Mouse (Mus musculus) adrenal gland, postnatal 36 days (tissue): ENCODE measurements around the gene Stoml1. TPM values are rescaled to one million over a fixed set of nuclear protein-coding genes. Genes with fewer than 3 reads are reported as not detected.

Source experiments
- DNase-seq, 2 experiments: peaks; one replicate each; pipeline ENCODE4 v3.0.0; 2021; ENCODE audit warnings: mixed read lengths in 1 of 2
- total RNA-seq, 2 experiments: library from RNA; stranded (reverse); gene quantifications; 2 replicates each; pipeline ENCODE4 v1.2.3; 2021

Stoml1 gene
- total RNA-seq, 2 experiments from 2014 or later: 15.7 to 19.2 TPM

DNA sequence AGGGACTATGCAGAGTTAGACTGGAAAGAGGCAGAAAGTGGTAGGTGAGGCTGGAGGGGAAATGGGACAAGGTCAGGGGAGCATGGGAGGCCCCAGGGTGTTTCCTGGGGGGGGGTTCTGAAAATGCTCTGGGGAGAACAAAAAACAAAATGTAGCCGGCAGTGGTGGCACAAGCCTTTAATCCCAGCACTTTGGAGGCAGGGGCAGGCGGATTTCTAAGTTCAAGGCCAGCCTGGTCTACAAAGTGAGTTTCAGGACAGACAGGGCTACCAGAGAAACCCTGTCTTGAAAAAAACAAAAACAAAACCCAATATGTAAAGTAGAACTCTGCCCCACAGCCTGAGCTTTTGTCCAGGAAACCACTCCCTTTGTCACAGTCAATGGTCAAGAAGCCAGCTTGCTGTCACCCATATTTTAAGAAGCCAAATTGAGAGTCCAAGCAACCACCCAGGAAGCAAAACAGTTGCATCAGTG, 19.1 kb downstream of the Stoml1 start:
- DNase-seq: no peak

GRCm38 (mm10) chr9:58272855-58273254, 19.9 kb downstream of the Stoml1 start:
- no peak for DNase-seq

GRCm38 (mm10) chr9:58274101-58274604, 21.2 kb downstream of the Stoml1 start:
- DNase-seq: no peak

DNA sequence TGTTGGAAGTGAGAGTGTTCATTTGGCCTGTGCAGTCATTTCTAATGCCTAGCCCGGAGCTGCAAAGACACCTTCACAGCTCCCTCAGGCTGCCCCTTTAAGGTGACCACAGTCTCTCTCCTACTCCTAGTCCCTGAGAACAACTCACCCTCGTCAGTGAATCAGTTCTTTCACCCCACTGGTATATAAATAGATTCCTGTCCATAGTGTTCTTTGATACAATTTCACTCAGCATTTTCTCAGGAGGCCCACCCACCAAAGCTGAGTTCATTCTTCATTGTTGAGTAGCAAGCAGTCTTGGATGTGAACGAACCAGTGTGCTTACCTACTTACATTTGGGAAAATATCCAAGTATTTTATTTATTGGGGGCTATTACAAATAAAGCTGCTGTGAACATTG, 21.7 kb downstream of the Stoml1 start:
- DNase-seq: no peak

DNA sequence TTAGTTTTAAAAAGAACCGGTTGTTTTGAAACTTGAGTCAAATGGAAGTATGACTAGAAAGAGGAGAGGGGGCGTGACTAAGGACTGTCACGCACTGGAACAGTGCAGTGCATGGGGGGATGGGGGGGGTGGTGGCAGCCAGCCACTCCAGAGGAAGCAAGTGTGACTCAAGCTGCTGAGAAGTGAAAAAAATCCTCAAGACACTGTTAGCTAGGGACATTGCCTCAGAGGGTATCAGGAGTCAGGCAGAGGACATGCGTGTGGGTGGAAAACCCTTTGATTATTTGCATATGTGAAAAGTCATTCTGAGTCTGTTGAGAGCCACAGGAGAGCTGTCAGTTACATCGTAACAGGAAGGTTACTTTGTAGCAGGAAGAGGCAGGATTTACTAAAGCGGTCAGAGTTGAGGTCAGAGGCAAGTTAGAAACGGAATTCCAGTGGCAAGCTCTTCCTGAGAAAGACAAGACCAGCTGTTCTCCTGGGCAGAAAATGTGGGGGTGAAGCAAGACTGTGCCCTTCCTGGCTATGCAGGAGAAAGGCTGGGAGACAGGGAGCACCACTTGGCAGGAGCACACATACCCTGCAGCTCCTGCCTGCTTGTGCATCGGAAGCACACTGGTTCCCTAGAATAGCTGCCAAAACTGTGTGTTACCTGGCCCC, 22.3 kb downstream of the Stoml1 start:
- peak; percentile 47 to 72 for DNase-seq

GRCm38 (mm10) chr9:58275797-58276196, 22.8 kb downstream of the Stoml1 start:
- no peak for DNase-seq

- no peak for DNase-seq
Observed at GRCm38 (mm10) chr9:58276346-58276745, 23.4 kb downstream of the Stoml1 start.

GRCm38 (mm10) chr9:58278313-58278712, 25.3 kb downstream of the Stoml1 start:
- no peak for DNase-seq

- DNase-seq: no peak
Observed at GRCm38 (mm10) chr9:58278821-58279723, 26.1 kb downstream of the Stoml1 start.

DNA sequence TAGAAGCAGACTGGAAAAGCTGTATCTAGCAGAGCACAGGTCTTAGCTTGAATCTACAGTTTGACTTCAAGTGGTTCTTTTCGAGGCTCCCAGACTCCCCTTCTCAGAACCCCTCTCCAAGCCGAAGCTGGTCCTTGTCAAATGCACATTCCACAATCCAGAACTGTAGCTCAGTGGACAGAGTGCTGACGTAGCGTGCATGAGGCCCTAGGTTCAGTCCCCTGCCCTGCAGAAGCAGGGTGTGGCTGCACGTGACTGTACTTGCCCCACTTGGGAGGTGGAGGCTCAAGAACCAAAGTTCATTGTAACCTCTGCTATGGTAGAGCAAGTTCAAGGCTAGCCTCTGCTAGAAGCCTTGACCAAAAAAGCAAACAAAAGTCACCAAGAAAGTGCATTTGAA, 26.8 kb downstream of the Stoml1 start:
- DNase-seq: no peak

- DNase-seq: peak; percentile 44 to 74
Observed at GRCm38 (mm10) chr9:58280259-58281109, 27.5 kb downstream of the Stoml1 start.

DNA sequence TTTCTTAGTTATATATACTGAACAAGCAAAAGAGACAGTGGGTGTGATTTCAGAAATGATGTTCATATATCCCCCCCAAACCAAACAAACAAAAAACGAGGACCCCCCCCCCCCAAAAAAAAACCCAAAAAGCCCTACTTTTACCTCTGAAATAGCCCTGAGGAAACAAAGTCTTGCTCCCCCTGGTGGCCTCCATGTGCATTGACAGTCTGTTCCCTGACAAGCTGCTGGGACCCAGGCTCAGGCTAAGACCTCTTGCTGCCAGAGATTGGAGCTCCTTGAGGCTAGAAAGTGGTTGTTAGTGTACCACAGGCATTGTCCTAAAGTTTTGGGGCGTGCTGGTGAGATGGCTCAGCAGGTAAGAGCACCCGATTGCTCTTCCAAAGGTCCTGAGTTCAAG, 28.6 kb downstream of the Stoml1 start:
- peak; percentile 47 to 73 for DNase-seq

DNA sequence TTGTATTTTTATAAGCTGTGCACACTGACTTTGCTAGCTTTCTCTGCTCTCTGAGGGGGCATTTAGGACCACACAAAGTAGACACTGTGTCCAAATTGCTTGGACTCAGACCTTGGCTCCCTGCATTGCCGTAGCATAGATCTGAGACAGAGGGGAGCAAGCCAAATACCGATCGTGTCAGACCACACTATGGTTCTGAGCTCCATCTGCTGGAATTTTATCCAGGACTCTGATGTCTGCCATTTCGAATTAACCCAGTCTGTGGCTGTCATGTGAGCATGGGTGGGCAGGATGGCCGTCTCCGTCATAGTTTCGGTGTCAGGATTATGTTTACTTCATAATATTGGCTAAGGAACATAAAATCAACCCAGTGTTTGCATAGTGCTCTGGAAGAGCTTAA, 30.5 kb downstream of the Stoml1 start:
- DNase-seq: no peak

- DNase-seq: no peak
Observed at GRCm38 (mm10) chr9:58289090-58289489, 36.1 kb downstream of the Stoml1 start.

GRCm38 (mm10) chr9:58289901-58290300, 36.9 kb downstream of the Stoml1 start:
- no peak for DNase-seq

DNA sequence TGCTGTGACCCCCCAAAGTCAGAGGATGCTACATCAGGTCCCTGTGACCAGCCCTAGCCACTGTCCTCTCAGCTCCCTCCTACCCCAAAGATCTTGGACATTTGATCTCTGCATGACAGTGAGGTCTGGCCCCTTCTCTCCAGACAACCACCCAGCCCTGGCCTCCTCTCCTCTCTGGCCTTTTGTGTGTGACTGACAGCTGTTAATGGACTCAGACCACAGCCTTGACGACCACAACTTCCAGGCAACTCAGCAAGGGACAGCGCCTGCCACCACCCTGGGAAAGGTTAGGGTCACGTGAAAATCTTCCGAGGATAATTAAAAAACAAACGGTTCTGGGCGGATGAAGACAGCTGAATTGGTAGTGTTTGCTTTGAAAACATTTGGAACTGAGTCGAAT, 41.6 kb downstream of the Stoml1 start:
- DNase-seq: no peak

- DNase-seq: no peak
Observed at GRCm38 (mm10) chr9:58295345-58295744, 42.4 kb downstream of the Stoml1 start.

GRCm38 (mm10) chr9:58295766-58296361, 42.9 kb downstream of the Stoml1 start:
- DNase-seq: no peak

- DNase-seq: no peak
Observed at GRCm38 (mm10) chr9:58297065-58297464, 44.1 kb downstream of the Stoml1 start.

- no peak for DNase-seq
Observed at GRCm38 (mm10) chr9:58297961-58298477, 45.1 kb downstream of the Stoml1 start.

DNA sequence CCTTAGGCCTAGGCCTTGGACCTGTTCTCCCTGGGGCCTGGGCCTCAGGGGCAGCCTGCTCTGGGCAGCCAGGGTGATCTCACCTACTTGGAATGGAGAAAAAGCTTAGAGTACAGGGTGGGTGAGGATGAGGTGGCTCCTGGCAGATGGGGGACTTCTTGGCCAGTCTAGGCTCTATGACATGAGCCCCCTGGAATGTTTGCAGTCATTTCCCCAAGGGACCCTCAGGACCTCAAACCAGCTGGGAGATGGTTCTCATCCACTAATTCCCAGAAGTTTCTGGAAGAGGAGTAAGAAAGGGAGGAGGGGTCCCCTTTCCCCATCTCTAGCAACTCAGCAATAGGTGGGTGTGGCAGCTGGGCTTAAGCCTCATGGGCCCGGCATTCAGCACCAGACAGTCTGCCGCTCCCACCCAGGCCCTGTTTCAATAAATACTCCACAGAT, 46.4 kb downstream of the Stoml1 start:
- DNase-seq: no peak
